Mouse (Mus musculus): ENCODE measurements around the gene Mc3r. TPM values are rescaled to one million over a fixed set of nuclear protein-coding genes. Genes with fewer than 3 reads are reported as not detected.

Mc3r gene
- polyA plus RNA-seq, 1 experiment from 2014 or later = 0.14 TPM

Other genes with a start within 250 kb of the Mc3r start
- gene Cbln4, start 205.0 kb upstream of the Mc3r start, polyA plus RNA-seq (2015; fragmentation: Nextera tagmentation; extraction: Ambion mirVana) = 3.3 and 3.5 TPM in 2 replicates
- 19.0 and 20.3 TPM in 2 replicates for gene Fam210b, start 97.1 kb downstream of the Mc3r start, polyA plus RNA-seq (2015; fragmentation: Nextera tagmentation; extraction: Ambion mirVana)
- gene Aurka, start 122.0 kb downstream of the Mc3r start, polyA plus RNA-seq (2015; fragmentation: Nextera tagmentation; extraction: Ambion mirVana) = 110 and 114 TPM in 2 replicates
- 39.4 and 39.5 TPM in 2 replicates for gene Cstf1, start 122.2 kb downstream of the Mc3r start, polyA plus RNA-seq (2015; fragmentation: Nextera tagmentation; extraction: Ambion mirVana)
- gene Cass4, start 145.3 kb downstream of the Mc3r start, polyA plus RNA-seq (2015; fragmentation: Nextera tagmentation; extraction: Ambion mirVana) = 0.23 and 0.37 TPM in 2 replicates
- gene Rtf2, start 192.1 kb downstream of the Mc3r start, polyA plus RNA-seq (2015; fragmentation: Nextera tagmentation; extraction: Ambion mirVana) = 69.1 and 71.3 TPM in 2 replicates
- gene Gcnt7, start 210.1 kb downstream of the Mc3r start, polyA plus RNA-seq (2015; fragmentation: Nextera tagmentation; extraction: Ambion mirVana) = 1.6 and 2.2 TPM in 2 replicates
- gene Fam209, start 224.0 kb downstream of the Mc3r start, polyA plus RNA-seq (2015; fragmentation: Nextera tagmentation; extraction: Ambion mirVana) = 0.22 and 0.49 TPM in 2 replicates